Mouse (Mus musculus): ENCODE measurements around the gene Sec31a.
A peak's percentile ranks its signal among the peaks of the same experiment; 100 is the strongest.
"Not testable (repeated sequence)": the region's sequence is repeated elsewhere in the genome, so short reads cannot be mapped to it uniquely, and the experiment has no call there.

The Sec31a gene

DNA sequence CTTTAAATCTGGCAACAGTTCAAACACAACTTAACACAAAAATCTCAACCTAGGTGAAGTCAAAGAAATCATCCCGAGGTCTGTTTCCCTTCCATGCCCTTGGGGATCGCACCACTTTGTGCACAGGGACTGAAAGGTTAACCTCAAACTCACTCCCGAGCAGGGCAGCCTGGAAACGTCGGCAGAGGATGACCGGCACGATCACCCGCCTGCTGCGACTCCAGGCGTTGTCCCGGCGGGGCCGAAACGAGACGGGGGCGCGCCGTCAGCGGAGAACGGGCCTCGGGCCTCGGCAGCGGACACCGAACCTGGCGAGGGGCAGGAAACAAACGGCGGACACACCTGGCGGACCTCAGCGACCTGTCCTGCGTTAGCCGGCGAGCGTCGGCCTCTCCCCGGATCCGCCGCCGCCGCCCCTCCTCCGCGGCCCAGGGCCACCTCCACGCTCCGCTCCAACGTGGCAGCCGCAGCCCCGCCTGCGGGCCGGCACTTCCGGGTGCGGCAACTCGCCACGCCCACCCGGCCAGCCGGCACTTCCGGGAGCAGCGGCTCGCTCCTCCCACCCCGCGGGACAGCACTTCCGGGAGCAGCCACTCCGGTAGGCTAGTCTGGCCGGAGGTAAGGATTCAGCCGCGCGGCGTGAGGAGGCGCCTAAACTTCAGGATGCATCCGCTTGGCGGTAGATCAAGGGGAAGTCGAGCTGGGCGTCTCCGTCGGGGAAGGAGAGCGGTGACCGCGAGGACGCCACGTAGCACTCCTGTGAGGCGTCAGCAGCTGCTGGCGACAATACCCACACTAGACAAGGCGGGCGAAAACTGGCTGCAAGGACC lies at the start of gene Sec31a:
Sec31a (minus strand) TSS at position 474 of the 830 bp plus-strand sequence.
- peak; percentile 97 for DNase-seq (ENCODE audit: low read depth, low spot score)

DNA sequence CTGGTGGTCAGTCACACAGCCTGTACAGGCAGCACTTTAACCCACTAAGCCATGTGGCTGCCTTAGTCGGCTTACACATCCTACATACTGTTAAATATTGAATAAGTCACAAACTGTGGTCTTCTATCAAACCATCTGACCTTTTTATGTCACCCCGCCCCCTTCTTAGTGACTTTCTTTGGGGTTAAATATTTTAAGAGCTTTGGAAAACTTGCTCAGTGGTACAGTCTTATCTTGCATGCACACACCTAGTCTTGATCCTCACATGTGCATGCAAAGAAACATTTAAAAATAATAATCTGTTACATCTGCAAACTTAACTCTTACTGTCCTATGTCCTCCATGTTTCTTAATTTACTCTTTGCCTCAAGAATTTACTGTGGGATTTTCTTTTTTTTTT lies 46.3 kb upstream of the Sec31a start:
- DNase-seq (ENCODE audit: low read depth, low spot score): no peak

DNA sequence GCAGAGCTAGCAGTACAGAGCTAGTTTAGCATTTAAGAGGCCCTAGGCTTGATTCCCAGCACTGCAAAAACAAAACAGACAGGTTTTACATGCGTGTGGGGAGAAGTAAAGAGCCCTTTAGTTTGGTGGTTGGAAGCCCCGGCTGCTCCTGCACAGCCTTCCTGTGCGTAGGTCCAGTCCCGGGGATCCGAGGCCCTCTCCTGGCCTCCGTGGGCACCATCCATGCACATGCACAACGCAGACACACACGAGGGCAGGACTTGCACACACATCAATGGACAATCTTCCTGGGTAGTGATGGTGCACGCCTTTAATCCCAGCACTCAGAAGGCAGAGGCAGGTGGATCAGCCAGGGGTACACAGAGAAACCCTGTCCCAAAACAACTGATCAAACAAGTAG lies 45.5 kb upstream of the Sec31a start:
- no peak for DNase-seq (ENCODE audit: low read depth, low spot score)

DNA sequence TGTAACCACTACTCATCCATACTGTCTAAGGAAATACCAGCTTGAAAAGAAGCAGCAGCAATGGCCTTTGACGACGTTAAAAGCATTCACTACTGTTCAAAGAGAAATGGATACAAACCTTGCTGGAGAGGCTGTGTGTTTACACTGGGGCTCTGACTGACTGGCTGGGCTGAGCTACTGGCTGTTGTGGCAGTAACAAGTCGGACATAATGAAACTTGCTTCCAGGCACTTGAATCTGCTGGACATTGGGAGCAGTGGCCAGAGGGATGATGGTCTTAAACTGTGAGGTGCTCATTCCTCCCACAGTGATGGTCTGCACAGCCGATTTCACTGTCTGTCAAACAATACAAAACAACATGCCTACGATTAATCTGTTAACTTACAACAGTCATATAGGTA lies 43.4 kb upstream of the Sec31a start:
- DNase-seq (ENCODE audit: low read depth, low spot score): no peak

DNA sequence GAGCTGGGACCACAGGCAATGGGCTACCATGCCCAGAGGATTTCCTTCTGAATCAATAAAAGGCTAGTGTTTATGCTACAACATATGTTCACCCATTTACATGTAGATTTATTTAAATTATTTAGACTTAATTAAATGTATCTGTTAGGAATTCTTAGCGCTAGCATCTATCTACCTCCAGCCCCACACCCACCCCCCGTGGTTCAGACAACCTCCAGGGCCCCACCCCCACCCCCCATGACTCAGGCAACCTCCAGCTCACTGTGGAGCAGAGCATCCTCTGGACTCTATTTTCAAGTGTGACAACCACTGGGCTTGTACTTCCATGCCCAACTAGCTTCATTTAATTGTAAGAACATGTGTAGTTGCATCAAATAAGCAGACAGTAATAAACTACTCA lies 35.8 kb upstream of the Sec31a start:
- DNase-seq (ENCODE audit: low read depth, low spot score): no peak

DNA sequence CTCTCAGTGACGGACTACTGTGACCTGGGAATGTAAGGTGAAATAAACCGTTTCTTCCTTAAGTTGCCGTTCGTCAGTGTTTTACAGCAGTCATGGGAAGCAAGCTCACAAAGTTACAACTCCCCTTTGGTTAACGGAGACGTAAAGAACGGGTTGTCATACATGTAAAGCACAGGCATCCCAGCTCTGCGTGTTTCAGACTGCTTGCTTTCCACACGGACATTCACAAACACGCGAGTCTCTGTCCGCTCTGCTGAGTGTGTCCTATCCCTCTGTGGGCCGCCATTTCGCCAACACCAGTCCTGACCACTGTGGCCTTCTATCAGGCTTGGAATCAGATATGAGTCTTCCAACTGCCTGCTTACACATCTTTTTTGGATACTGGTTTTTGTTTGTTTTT lies 22.8 kb upstream of the Sec31a start:
- no peak for DNase-seq (ENCODE audit: low read depth, low spot score)

DNA sequence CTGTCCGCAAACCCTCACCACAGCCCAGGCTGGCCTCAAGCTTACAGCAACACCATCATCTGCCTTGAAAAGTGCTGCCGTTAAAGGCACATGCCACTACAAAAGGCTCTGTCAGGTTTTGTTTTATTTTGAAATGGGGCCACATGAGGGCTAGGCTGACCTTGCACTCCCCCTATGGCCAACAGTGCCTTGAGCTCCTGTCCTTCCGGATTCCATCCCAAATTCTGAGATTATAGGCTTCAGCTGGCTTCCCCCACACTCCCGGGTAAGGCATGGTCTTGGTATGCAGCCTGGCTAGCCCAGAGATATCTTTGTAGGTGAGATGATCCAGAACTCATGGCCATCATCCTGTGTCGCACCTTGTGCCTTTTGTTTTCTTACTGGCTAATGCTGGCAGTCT lies 21.9 kb upstream of the Sec31a start:
- no peak for DNase-seq (ENCODE audit: low read depth, low spot score)

DNA sequence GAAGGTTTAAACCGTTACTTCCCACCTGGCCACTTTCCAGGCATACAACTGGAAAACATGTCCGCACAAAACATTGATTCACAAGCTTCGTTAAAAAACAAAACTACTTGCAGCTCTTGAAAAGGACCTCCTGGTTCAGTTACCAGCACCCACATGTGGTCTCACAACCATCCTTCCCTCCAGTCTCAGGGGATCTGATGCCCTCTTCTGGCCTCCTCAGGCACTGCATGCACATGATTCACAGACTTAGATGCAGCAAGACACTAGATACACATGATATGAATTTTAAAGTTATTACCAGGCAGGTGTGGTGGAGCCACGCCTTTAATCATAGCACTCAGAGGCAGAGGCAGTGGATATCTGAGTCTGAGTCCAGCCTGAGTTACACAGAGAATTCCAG lies 21.1 kb upstream of the Sec31a start:
- no peak for DNase-seq (ENCODE audit: low read depth, low spot score)

DNA sequence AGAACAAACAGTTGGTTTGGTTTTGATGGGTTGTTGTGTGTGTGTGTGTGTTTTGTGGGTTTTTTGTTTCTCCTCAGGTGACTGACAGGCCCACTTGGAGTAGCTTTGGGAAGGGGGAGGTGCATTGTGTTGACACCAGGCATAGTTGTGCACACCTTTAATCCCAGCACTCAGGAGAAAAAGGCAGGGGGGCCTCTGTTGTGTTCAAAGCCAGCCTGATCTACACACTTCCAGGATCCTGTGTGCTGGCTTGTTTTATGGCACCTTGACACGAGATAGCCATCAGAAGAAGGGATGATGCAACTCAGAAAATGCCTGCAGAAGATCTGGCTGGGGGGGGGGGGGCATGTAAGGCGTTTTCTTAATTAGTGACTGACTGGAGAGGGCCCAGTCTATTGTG lies 14.9 kb upstream of the Sec31a start:
- no peak for DNase-seq (ENCODE audit: low read depth, low spot score)

DNA sequence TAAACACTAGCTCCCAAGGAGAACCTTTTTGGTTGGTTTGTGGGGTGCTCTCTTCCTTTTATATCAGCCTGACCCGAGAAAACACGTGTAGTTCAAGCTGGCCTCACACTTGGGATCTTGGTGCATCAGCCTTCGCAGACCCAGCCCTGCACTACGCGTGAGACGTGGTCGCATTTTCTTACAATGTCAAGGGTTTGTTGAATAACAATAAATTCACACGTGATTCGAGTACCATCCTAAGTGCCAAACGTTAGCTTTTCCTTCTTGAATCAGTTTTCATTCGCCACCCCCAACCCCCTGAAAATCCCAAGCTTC lies 14.0 kb upstream of the Sec31a start:
- DNase-seq (ENCODE audit: low read depth, low spot score): no peak

DNA sequence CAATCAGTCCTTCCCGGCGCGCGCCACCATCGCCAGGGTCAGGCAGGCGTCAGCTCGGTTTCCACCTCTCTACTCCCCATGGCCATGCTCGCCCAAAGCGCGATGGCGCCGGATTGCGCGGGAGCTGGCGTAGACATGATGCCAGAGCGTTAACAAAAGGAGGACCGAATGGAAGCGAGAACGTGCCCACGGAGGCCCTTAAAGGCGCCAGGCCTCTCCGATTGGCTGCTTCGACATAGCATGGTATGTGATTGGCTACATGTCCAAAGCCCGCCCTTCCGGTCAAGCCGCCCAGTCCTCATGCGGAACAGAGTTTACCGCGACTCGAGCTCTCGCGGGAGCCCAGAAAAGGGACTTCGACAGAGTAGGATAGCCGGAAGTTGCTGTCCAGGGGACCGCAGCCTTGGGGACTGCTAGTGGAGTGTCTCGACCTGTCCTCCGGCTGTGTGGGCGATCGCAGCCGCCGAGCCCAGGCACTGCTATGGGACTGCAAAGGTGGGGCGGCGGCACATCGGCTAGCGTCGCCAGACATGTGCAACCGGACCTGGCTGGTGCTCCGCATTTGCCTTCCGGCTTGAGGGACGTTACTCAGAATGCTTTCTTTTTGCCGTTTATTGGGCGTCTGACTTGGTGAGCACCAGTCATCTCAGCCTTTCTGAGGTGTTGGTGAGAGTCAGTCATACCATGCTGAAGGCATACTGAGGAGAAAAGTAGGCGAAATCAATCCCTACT lies 13.5 kb upstream of the Sec31a start:
- DNase-seq (ENCODE audit: low read depth, low spot score): peak; percentile 95

DNA sequence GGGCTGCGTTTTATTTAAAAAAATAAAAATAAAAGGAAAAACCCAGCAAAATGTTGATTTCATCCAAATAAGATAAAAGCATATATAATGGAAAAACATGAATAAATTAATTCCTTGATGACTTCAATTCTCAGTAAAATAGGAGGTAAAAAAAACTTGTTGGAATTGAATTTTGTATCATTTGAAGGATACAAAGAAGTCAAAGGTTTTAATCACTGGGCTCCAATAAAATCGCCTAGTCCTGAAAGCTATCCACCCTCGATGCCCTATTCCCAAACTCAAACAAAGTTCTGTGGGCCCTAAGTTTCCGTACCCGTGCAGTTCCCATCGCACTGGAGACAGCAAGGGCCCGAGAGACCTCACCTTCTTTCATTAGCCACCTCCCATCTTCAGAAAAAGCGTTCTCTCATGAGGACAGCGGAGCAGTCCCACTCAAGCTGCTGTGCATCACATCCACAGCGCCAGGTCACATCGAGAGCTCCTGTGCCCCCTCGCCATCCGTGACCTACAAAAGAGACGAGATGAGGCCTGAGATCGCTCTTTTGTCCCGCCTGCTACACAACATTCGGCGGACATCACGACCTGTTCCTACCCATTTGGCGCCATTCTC lies 12.8 kb upstream of the Sec31a start:
- no peak for DNase-seq (ENCODE audit: low read depth, low spot score)

DNA sequence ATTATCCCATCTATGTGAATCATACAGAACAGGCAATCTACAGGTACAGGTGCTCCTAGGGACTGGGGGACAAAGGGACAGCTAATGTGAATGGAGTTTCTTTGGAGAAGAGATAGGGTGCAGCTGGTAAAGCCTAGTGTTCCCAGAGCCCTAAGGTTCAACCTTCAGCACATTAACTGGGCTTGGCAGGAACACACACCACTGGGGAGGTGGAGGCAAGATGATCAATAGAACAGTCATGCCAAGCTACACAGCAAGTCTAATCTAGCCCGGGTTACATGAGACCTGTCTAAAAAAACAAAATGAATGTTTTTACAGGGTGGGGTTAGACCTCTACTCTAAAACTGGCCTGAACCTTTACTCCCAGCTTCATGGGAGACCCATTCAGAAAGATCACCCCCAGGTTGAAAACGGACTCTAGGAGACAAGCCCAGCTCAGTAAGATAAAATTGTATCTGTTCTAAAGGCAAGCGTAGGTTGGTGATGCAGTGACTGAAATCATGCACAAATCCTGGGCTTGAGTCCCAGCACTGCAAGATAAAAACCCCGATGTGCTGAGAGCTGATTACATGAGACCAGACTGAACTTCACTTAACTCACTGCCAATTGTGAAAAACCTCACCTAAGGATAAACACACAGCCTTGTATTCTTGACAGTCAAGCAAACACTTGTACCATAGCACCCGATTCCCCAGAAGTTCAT lies 12.1 kb upstream of the Sec31a start:
- DNase-seq (ENCODE audit: low read depth, low spot score): no peak

DNA sequence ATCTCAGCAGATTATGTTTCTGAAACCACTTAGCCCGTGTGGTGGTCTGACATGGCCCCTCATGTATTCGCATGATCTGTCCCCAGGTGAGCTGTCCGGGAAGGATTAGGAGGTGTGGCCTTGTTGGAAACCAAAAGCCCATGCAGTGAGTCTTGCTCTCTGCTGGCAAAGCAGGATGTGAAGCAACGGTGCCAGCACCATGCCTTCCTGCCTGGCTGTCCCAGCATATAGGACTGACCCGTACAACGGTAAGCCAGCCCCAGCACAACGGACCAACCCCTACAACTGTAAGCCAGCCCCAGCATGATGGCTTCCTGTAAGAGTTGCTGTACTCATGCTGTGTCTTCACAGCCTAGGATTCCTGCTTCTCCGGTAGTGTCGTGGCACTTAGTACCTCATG lies 11.2 kb upstream of the Sec31a start:
- no peak for DNase-seq (ENCODE audit: low read depth, low spot score)

DNA sequence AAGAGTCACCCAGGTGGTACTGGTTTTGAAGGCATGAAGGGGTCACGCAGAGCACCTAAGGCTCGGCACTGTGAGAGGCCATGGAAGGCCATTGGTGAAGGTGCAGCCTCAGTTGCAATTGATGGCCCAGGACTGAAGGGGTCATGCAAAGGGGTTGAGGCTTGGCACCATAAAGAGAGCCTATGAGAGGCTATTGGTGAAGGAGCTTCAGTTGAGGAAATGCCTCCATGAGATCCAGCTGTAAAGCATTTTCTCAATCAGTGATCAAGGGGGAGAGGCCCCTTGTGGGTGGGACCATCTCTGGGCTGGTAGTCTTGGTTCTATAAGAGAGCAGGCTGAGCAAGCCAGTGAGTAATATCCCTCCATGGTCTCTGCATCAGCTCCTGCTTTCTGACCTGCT lies 9.8 kb upstream of the Sec31a start:
- DNase-seq (ENCODE audit: low read depth, low spot score): not testable (repeated sequence)

DNA sequence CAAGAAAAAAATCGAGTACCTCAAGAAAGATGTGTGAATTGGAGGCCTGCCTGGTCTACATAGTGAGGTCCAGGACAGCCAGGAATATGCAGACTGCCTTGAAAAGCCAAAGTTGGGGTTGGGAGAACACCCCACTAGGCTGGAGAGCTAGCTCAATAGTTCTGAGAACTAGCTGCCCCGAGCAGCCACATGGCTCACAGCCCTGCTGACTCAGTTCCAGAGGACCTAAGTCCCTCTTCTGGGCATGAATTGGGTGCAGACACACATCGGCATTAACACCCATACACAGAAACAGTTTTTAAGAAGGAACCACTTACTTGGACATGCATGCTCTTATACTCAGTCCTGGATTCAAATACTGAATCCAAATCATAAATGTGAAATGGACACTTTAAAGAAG lies 8.2 kb upstream of the Sec31a start:
- DNase-seq (ENCODE audit: low read depth, low spot score): no peak

DNA sequence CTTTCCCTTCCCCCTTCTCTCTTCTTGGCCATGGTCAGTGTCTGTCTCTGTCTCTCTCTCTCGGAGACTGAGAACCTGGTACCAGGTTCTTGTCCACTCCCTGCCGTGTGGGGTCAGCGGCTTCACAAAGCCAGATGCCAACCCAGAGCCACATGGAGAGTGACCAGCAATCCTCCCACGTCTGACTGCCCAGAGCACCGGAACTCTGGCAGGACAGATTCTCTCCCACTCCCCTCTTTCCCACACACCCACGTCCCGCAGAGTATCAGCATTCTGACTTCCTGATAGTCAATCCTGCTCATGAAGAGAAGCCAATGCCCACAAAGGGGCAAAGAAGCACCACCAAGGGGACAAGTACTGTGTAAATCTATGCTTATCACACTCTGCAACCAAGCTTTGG lies 7.6 kb upstream of the Sec31a start:
- DNase-seq (ENCODE audit: low read depth, low spot score): no peak

DNA sequence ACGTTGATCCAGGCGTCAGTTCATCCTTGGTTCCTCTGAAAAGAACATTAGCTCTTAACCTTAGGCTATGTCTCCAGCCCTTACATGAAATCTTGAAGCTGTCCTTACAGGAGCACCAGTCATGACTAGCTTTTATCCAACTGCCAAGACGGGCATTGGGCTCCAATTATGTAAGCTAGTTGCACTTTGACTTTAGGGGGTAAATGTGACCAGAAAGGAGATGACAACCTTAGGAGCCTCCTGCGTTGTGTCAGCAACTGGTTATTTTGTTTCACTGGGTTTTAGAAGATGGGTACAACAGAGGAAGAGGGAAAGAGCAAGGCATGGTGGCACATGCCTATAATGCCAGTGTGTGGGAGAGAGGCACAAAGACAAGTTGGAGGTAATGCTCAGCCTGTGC lies 2.8 kb upstream of the Sec31a start:
- DNase-seq (ENCODE audit: low read depth, low spot score): no peak

DNA sequence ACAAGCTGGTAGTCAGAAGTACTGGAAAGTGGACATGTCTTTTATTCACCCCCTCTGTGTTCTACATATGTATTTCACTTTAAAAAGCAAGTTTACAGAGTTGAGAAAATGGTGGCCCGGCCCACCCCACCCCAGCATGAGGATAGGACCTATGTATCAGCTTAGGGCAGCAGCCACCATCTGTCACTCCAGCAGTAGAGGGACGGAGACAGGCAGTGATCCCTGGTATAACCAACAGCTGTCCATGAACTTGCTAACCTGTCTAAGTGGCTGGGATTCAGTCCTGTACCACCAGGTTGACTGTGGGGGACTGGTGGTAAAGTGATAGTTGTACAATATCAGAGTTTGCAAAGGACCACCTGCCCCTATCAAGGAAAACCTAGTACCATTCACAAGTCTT lies 2.0 kb upstream of the Sec31a start:
- DNase-seq (ENCODE audit: low read depth, low spot score): no peak

DNA sequence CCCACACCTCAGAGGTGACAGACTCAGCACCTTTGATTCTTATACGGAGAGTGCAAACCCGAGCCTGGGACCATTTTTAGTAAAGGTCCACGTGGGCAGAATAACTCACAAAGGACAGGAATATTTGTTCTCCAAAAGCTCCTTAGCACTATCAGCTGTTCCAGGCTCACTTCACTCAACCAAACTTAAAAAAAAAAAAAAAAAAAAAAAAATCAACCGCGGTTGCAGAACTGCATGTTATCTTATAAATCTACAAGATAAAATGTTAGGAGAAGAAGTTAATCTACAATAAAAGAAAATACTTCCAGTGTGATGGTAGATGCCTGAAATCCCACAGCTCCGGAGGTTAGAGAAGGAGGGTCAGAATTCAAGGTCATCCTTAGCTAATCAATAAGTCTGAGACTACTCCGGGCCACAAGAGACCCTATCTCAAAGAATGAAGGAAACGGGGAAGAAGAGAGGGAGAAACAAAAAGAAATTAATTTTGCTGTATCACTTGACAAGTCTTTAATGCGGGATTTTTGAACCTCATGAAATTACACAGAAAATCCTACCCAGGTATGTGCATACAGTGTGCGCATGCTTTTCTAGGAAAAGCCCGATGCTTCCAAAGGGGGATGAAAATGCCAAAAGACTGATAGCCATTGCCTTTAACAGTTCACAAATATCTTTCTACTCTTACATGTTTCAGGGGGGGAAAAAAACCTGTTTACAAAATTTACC lies 1.4 kb downstream of the Sec31a start:
- DNase-seq (ENCODE audit: low read depth, low spot score): no peak

DNA sequence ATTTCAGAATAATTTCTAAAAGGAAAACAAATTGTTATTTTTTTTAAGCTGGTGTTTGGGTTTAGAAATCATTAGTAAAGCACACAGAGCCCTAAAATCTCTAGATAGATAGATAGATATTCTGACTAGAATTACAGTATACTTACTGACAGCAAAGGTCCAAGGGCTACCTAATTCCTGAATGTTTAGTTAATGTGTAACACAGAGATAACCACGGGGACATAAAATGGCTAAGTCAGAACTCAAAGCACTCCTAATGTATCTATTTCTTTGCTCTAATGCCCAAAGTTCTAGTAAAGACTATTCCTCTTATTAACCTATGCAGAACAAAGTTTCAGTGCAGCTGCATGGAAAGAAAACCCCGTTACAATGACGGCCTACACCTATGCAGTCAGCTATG lies 3.1 kb downstream of the Sec31a start:
- DNase-seq (ENCODE audit: low read depth, low spot score): no peak

DNA sequence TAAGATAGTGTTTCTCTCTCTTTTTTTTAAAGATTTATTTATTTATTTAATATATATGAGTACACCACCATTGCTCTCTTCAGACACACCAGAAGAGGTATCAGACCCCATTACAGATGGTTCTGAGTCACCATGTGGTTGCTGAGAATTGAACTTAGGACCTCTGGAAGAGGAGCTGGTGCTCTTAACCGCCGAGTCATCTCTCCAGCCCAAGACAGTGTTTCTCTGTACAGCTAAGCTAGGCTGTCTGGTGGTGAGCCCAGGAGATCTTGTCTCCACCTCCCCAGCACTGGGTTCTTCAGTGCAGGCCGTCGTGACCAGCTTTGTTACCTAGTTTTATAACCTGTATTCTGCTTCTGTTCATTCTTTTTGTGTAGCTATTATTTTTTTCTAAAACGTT lies 5.8 kb downstream of the Sec31a start:
- no peak for DNase-seq (ENCODE audit: low read depth, low spot score)

All from CD4-positive helper T cell, adult 2 months (primary cell).